ENCODE assay signal across 8 mouse cellular contexts in genomic region chr17:47436156-47436906, GRCm38 (mm10). TPM values are rescaled to one million over a fixed set of nuclear protein-coding genes. Genes with fewer than 3 reads are reported as not detected.
DNase-seq lines count a peak whose midpoint lies in the region; ATAC-seq and TF ChIP-seq lines count a peak whose summit lies in the region.

AI661453 (plus strand) TSS chr17:47436615.

- H3K4me2 ChIP-seq in heart, embryonic 12.5 days = peak within 1 kb of the TSS; percentile 91
- H3K4me2 ChIP-seq in embryonic facial prominence, embryonic 15.5 days (replicated peaks) = peak within 1 kb of the TSS; percentile 85
- H3K4me2 ChIP-seq in liver, postnatal 0 days (ENCODE audit: low read depth, low read length) = peak within 1 kb of the TSS; percentile 88
- H3K4me2 ChIP-seq in stomach, embryonic 15.5 days = peak within 1 kb of the TSS; percentile 66

- H3K9ac ChIP-seq in heart, embryonic 12.5 days = peak within 1 kb of the TSS; percentile 72
- 0 out of 2 replicates have a peak within 1 kb of the TSS, but pooled peaks have one; percentile 4 for H3K9ac ChIP-seq in embryonic facial prominence, embryonic 15.5 days
- H3K9ac ChIP-seq in liver, postnatal 0 days (replicated peaks) = peak within 1 kb of the TSS; percentile 70
- H3K9ac ChIP-seq in stomach, embryonic 15.5 days = peak within 1 kb of the TSS; percentile 20; the same call in 1 of the 2 replicates

- H3K4me1 ChIP-seq in heart, embryonic 12.5 days (replicated peaks) = peaks cover 43% of the 10 kb centered on the region
- peaks cover 33% of the 10 kb centered on the region for H3K4me1 ChIP-seq in embryonic facial prominence, embryonic 15.5 days
- H3K4me1 ChIP-seq in liver, postnatal 0 days (ENCODE audit: insufficient read depth) = peaks cover 45% of the 10 kb centered on the region
- peaks cover 15% of the 10 kb centered on the region; the same call in 1 of the 2 replicates for H3K4me1 ChIP-seq in stomach, embryonic 15.5 days

- no peak for TF ChIP-seq EP300 in liver, postnatal 0 days (IDR thresholded peaks at IDR 0.05; ENCODE audit: low read depth)

- no peaks in the 10 kb centered on the region for H3K36me3 ChIP-seq in heart, embryonic 12.5 days
- H3K36me3 ChIP-seq in embryonic facial prominence, embryonic 15.5 days = no peaks in the 10 kb centered on the region
- no peaks in the 10 kb centered on the region for H3K36me3 ChIP-seq in liver, postnatal 0 days (replicated peaks; ENCODE audit: insufficient read depth, low read length)
- no peaks in the 10 kb centered on the region for H3K36me3 ChIP-seq in stomach, embryonic 15.5 days

- ATAC-seq in heart, embryonic 12.5 days (ENCODE audit: insufficient number of reproducible peaks, low FRiP score) = no peak
- ATAC-seq in embryonic facial prominence, embryonic 15.5 days (ENCODE audit: insufficient number of reproducible peaks, low FRiP score, low TSS enrichment, low read depth) = peak; percentile 63
- peak; percentile 22; the same call in 1 of the 2 replicates for ATAC-seq in liver, postnatal 0 days
- peak; percentile 84 for ATAC-seq in stomach, embryonic 15.5 days (ENCODE audit: insufficient read depth, low FRiP score, low read depth)
- no peak for ATAC-seq in monocyte, adult 5-6 weeks (replicated peaks; ENCODE audit: insufficient number of reproducible peaks, low FRiP score, low TSS enrichment, poor library complexity, severe bottlenecking)

- TF ChIP-seq CTCF in liver, postnatal 0 days (IDR thresholded peaks at IDR 0.05; ENCODE audit: low read depth) = no peak

- peak within 1 kb of the TSS; percentile 59 for H3K4me3 ChIP-seq in heart, embryonic 12.5 days
- H3K4me3 ChIP-seq in embryonic facial prominence, embryonic 15.5 days (replicated peaks) = peak within 1 kb of the TSS; percentile 47
- H3K4me3 ChIP-seq in liver, postnatal 0 days (ENCODE audit: low read depth, low read length) = peak within 1 kb of the TSS; percentile 62
- peak within 1 kb of the TSS; percentile 47 for H3K4me3 ChIP-seq in stomach, embryonic 15.5 days (replicated peaks)

- H3K27ac ChIP-seq in heart, embryonic 12.5 days (ENCODE audit: poor library complexity, severe bottlenecking) = no peak within 1 kb of the TSS
- peak within 1 kb of the TSS; percentile 81 for H3K27ac ChIP-seq in embryonic facial prominence, embryonic 15.5 days (replicated peaks)
- H3K27ac ChIP-seq in liver, postnatal 0 days (ENCODE audit: low read depth) = peak within 1 kb of the TSS; percentile 79
- H3K27ac ChIP-seq in stomach, embryonic 15.5 days = peak within 1 kb of the TSS; percentile 61

- no peak for DNase-seq in heart, adult 9 months (ENCODE audit: low spot score in 2 of 2)
- peak; percentile 82 for DNase-seq in kidney, adult 11 months
- peak; percentile 55 for DNase-seq in liver, postnatal 0 days
- no peak for DNase-seq in B cell, adult 2 months

- H3K27me3 ChIP-seq in heart, embryonic 12.5 days (replicated peaks) = no peaks in the 10 kb centered on the region
- H3K27me3 ChIP-seq in embryonic facial prominence, embryonic 15.5 days = peaks cover 20% of the 10 kb centered on the region
- no peaks in the 10 kb centered on the region for H3K27me3 ChIP-seq in liver, postnatal 0 days (ENCODE audit: insufficient read depth, low read length)
- H3K27me3 ChIP-seq in stomach, embryonic 15.5 days (replicated peaks) = 0 out of 2 replicates have a peak, but pooled peaks cover 9% of the 10 kb centered on the region

- no peaks in the 10 kb centered on the region for H3K9me3 ChIP-seq in heart, embryonic 12.5 days (replicated peaks)
- no peaks in the 10 kb centered on the region for H3K9me3 ChIP-seq in embryonic facial prominence, embryonic 15.5 days (replicated peaks)
- H3K9me3 ChIP-seq in liver, postnatal 0 days (ENCODE audit: low read length) = no peaks in the 10 kb centered on the region
- no peaks in the 10 kb centered on the region for H3K9me3 ChIP-seq in stomach, embryonic 15.5 days

- 2% methylated on average over 45 of the region's 45 CpGs for WGBS in heart, embryonic 12.5 days
- 1% methylated on average over 45 of the region's 45 CpGs for WGBS in embryonic facial prominence, embryonic 15.5 days
- 2% methylated on average over 45 of the region's 45 CpGs for WGBS in liver, postnatal 0 days (ENCODE audit: insufficient replicate concordance)
- 2% methylated on average over 45 of the region's 45 CpGs for WGBS in stomach, embryonic 15.5 days

RNA-seq across cellular contexts. Expression of gene AI661453, which starts in this region (rescaled TPM):
- 0.85 and 1.1 TPM in 2 replicates for polyA plus RNA-seq in heart, embryonic 12.5 days (2016; fragmentation: Nextera tagmentation; extraction: Ambion mirVana)
- 5.2 and 6.2 TPM in 2 replicates for polyA plus RNA-seq in embryonic facial prominence, embryonic 15.5 days (2015; fragmentation: Nextera tagmentation; extraction: Ambion mirVana)
- polyA plus RNA-seq in liver, postnatal 0 days (2015; fragmentation: Nextera tagmentation; extraction: Ambion mirVana) = 1.0 and 1.6 TPM in 2 replicates
- polyA plus RNA-seq in stomach, embryonic 15.5 days (2015; fragmentation: Nextera tagmentation; extraction: Ambion mirVana) = 3.5 and 4.0 TPM in 2 replicates
- 0.29 TPM in 1 of 3 replicates, not detected in the others for total RNA-seq in monocyte, adult 5-6 weeks (2017)

Comparison
In these comparisons a context has a peak if more than half of its experiments do, and no peak if none do; other contexts are left out.
1. ATAC-seq: peak in embryonic facial prominence, embryonic 15.5 days (single experiment), liver, postnatal 0 days (single experiment) and stomach, embryonic 15.5 days (single experiment); none in heart, embryonic 12.5 days (single experiment) and monocyte, adult 5-6 weeks (single experiment).
2. H3K9ac ChIP-seq: peak in every context shown above with its lines; median percentile 72 in heart, embryonic 12.5 days; 70 in liver, postnatal 0 days; 20 in stomach, embryonic 15.5 days; 4 in embryonic facial prominence, embryonic 15.5 days.
3. DNase-seq: peak in kidney, adult 11 months (single experiment) and liver, postnatal 0 days (single experiment); none in heart, adult 9 months (0 of 2) and B cell, adult 2 months (0 of 2).
4. Peak in every context shown above with its lines, with median percentiles within 50 percentile points of each other: H3K4me2 ChIP-seq and H3K4me3 ChIP-seq.